Mouse (Mus musculus): ENCODE data around the gene Fgf6. TPM values are rescaled to one million over a fixed set of nuclear protein-coding genes. Genes with fewer than 3 reads are reported as not detected.

Gene Fgf6
- total RNA-seq (2014; rRNA removed) (not detected in 2 replicates), polyA plus RNA-seq (2015; fragmentation: Nextera tagmentation; extraction: Ambion mirVana) (not detected in 2 replicates)

DNA sequence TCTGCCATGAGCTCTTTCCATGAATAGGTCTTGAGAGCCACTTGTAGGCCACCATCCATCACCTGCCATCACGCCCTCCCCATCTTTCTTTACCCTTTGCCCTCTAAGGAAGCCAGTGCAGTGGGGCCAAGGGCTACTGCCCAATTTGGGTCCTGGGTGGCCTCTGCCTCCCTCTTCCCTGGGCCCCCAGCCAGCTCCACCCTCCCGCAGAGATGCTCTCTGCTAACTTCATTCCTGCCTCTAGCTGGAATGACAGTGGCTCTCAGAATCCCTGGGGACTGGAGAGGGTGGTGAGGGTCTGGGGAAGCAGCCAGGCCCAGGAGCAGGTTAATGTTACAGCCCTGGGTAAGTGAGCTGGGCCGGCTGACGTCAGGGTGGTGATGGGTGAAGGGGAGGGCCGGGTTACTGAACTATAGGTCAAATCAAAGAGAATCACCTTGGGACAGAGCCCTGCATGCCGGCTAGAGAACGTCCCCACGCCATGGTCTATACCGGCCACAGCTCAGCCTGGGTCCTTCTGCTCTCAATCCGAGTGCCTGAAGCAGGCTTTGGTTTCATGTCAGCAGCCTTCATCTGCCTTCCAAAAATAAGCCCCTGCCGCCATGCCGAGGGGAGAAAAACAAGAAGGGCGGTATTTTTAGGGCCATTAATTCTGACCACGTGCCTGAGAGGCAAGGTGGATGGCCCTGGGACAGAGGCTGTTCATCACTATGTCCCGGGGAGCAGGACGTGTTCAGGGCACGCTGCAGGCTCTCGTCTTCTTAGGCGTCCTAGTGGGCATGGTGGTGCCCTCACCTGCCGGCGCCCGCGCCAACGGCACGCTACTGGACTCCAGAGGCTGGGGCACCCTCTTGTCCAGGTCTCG lies at the start of gene Fgf6:
Fgf6 (plus strand) TSS at position 681 of the 865 bp plus-strand sequence.
- 85% methylated on average over 26 of the region's 26 CpGs for WGBS
- TF ChIP-seq CTCF (IDR thresholded peaks at IDR 0.05; ENCODE audit: low read depth) = no peak
- no peak within 1 kb of the TSS for H3K27ac ChIP-seq (ENCODE audit: low read depth, low read length)
- H3K9ac ChIP-seq = no peak within 1 kb of the TSS
- H3K4me2 ChIP-seq (ENCODE audit: low read depth) = no peak within 1 kb of the TSS
- H3K4me1 ChIP-seq (ENCODE audit: insufficient read depth) = no peaks in the 10 kb centered on the region
- no peak for ATAC-seq
- H3K36me3 ChIP-seq (ENCODE audit: insufficient read depth) = no peaks in the 10 kb centered on the region
- H3K27me3 ChIP-seq (ENCODE audit: insufficient read depth, low read length) = no peaks in the 10 kb centered on the region
- no peak for DNase-seq
- no peak within 1 kb of the TSS for H3K4me3 ChIP-seq (ENCODE audit: low read depth, low read length)
- H3K9me3 ChIP-seq (ENCODE audit: low read length) = no peaks in the 10 kb centered on the region

DNA sequence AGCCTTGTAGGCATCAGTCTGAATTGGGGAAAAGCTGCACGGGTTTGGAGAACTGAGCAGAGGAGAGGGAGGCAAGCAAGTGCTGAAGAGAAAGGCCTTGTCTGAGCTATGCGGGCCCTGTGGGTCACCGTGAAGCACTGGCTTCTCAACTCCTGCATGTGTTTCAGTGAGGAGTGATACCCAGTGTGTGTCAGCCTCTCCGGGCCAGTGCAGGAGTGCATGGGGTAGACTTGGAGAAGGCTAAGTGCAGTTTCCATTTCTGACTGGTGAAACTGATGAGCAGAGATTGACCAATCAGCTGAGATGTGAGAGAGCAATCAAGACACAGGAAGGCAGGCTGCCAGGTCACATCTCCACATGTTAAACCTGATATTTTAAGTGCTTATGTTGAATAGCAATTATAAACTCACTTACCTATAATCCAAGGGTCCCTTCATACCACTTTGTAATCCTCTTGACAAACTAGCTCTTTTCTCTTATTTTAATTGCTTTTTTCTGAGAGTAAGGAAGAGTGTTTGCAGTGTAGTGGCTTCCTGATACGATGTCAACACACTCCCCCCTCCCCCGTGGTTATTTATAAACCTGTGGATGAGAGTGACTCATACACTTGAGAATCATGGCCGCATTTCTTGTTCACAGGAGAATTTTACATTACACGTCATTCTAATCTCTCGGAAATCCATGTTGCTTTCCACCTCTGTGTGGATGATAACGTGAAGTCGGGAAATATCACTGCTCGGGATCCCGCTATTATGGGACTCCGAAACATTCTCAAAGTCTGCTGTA lies 49.0 kb upstream of the Fgf6 start:
- no peaks in the 10 kb centered on the region for H3K4me1 ChIP-seq (ENCODE audit: insufficient read depth)
- H3K9me3 ChIP-seq (ENCODE audit: low read length) = no peaks in the 10 kb centered on the region
- TF ChIP-seq CTCF (IDR thresholded peaks at IDR 0.05; ENCODE audit: low read depth) = no peak
- H3K27ac ChIP-seq (ENCODE audit: low read depth, low read length) = no peak overlapping the region
- no peak overlapping the region for H3K4me3 ChIP-seq (ENCODE audit: low read depth, low read length)
- ATAC-seq (no peak), DNase-seq (no peak)
- peaks cover 57% of the 10 kb centered on the region for H3K36me3 ChIP-seq (ENCODE audit: insufficient read depth)
- no peak overlapping the region for H3K9ac ChIP-seq
- 90% methylated on average over 14 of the region's 14 CpGs for WGBS
- H3K27me3 ChIP-seq (ENCODE audit: insufficient read depth, low read length) = no peaks in the 10 kb centered on the region
- no peak overlapping the region for H3K4me2 ChIP-seq (ENCODE audit: low read depth)

DNA sequence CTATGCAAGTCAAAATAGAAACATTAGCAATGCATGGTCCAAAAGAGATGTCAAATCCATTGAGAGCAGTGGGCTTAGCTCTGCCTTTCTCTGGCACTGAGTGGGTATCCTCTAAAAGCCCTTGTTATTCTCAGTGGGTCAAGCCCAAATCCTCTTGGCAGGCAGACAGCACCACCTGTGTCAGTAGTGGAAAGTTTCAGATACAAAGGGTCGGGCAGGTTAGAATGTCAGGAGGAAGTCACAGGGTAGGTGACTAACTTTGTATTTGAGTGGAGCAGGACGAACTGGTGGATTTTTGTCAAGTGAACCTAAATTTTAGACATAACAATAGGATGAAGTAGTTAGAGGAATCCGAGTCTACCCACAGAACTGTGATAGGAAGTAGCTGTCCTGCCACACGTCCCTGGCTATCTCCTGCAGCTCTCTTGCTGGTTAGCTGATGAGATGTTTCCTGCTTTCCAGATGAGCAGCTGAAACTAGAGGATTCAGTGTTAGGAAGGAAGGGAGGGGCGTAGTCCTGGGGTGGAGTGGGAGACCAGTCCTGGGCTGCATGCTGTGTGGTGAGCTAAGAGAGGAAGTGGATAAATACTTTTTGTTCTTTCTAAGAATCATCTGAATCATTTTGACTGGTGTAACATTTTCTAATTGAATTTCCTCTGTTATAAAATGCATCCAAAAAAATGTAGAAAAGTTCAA lies 33.7 kb upstream of the Fgf6 start:
- no peak for DNase-seq
- TF ChIP-seq CTCF (IDR thresholded peaks at IDR 0.05; ENCODE audit: low read depth) = no peak
- Histone ChIP-seq H3K27me3 (ENCODE audit: insufficient read depth, low read length) (no peaks in the 10 kb centered on the region), H3K36me3 (ENCODE audit: insufficient read depth) (no peaks in the 10 kb centered on the region; the same call in 1 of the 2 replicates), H3K9ac (no peak overlapping the region), H3K27ac (ENCODE audit: low read depth, low read length) (no peak overlapping the region), H3K4me1 (ENCODE audit: insufficient read depth) (no peaks in the 10 kb centered on the region), H3K9me3 (ENCODE audit: low read length) (no peaks in the 10 kb centered on the region), H3K4me3 (ENCODE audit: low read depth, low read length) (no peak overlapping the region), H3K4me2 (ENCODE audit: low read depth) (no peak overlapping the region)
- ATAC-seq = no peak
- WGBS = 71% methylated on average over 5 of the region's 5 CpGs

DNA sequence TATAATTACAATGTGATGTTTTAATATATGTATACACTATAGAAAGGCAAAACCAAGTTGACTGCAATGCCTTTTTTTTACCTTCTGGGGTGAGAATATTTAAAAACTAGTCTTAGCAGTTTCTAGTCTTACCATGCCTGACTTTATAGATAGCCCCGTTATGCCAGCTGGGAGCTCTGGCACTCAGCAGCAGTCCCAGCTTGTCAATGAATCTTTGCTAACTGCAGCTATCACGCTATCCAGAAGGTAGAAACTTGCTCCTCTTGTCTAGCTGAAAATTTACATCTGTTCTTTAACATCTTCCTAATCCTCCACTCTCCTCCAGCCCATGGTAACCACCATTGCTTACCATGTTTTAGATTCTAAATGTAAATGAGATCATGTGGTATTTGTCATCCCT lies 21.7 kb upstream of the Fgf6 start:
- TF ChIP-seq CTCF (IDR thresholded peaks at IDR 0.05; ENCODE audit: low read depth) = no peak
- no peak overlapping the region for H3K4me3 ChIP-seq (ENCODE audit: low read depth, low read length)
- H3K9me3 ChIP-seq (ENCODE audit: low read length) = no peaks in the 10 kb centered on the region
- no peak overlapping the region for H3K27ac ChIP-seq (ENCODE audit: low read depth, low read length)
- WGBS = 50% methylated on average over 2 of the region's 2 CpGs
- no peaks in the 10 kb centered on the region for H3K4me1 ChIP-seq (ENCODE audit: insufficient read depth)
- H3K4me2 ChIP-seq (ENCODE audit: low read depth) = no peak overlapping the region
- no peak overlapping the region for H3K9ac ChIP-seq
- no peaks in the 10 kb centered on the region for H3K27me3 ChIP-seq (ENCODE audit: insufficient read depth, low read length)
- no peaks in the 10 kb centered on the region for H3K36me3 ChIP-seq (ENCODE audit: insufficient read depth)
- ATAC-seq (peak; percentile 72), DNase-seq (peak; percentile 54)

DNA sequence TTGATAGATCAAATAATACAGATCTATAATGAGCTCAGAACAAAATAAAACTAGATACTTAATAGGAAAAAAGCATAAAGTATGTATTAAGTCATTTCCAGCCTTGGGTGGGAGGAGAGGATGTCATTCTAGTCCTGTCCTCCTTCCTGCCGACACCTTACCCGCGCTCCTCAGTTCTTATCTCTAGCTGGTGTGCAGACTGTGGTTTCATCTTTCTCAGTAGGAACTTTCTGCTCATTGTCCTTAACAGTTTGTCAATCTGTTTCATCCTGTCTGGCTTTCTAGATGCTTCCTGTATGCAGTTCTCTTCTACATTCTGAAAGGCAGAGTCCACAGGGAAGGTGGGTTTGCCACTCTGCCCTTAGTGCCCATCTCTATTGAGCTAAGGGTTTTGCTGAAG lies 19.9 kb upstream of the Fgf6 start:
- H3K27me3 ChIP-seq (ENCODE audit: insufficient read depth, low read length) = no peaks in the 10 kb centered on the region
- H3K4me1 ChIP-seq (ENCODE audit: insufficient read depth) = no peaks in the 10 kb centered on the region
- DNase-seq (no peak), ATAC-seq (no peak)
- H3K9me3 ChIP-seq (ENCODE audit: low read length) = no peaks in the 10 kb centered on the region
- 94% methylated on average over 3 of the region's 3 CpGs for WGBS
- H3K36me3 ChIP-seq (ENCODE audit: insufficient read depth) = no peaks in the 10 kb centered on the region
- H3K9ac ChIP-seq = no peak overlapping the region
- no peak overlapping the region for H3K27ac ChIP-seq (ENCODE audit: low read depth, low read length)
- TF ChIP-seq CTCF (IDR thresholded peaks at IDR 0.05; ENCODE audit: low read depth) = no peak
- no peak overlapping the region for H3K4me3 ChIP-seq (ENCODE audit: low read depth, low read length)
- H3K4me2 ChIP-seq (ENCODE audit: low read depth) = no peak overlapping the region

DNA sequence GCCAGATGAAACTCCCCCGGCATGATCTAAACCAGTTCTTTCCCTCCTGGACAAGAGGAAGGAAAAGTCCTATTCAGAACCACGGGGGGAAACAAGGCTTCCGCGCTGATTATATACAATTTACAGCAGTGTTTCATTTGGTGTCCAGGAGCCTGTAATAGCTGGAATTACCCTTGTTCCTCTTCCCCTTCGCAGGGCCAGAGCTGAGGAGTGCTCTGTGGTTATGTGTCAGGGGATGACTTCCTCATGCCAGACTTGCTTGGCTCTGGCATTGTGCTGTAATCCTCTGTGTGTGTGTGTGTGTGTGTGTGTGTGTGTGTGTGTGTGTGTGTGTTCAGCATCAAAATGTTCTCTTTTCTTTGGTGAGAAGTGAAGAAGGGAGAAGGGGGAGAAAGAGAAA lies 19.0 kb upstream of the Fgf6 start:
- no peak for DNase-seq

More for the DNA sequence above, 19.0 kb upstream of the Fgf6 start:
- Histone ChIP-seq H3K27ac (ENCODE audit: low read depth, low read length) (no peak overlapping the region), H3K27me3 (ENCODE audit: insufficient read depth, low read length) (no peaks in the 10 kb centered on the region), H3K4me2 (ENCODE audit: low read depth) (no peak overlapping the region), H3K4me3 (ENCODE audit: low read depth, low read length) (no peak overlapping the region), H3K4me1 (ENCODE audit: insufficient read depth) (no peaks in the 10 kb centered on the region), H3K9ac (no peak overlapping the region), H3K36me3 (ENCODE audit: insufficient read depth) (no peaks in the 10 kb centered on the region), H3K9me3 (ENCODE audit: low read length) (no peaks in the 10 kb centered on the region)
- WGBS = 89% methylated on average over 5 of the region's 5 CpGs
- ATAC-seq = no peak
- TF ChIP-seq CTCF (IDR thresholded peaks at IDR 0.05; ENCODE audit: low read depth) = no peak
